Mouse (Mus musculus) lung, embryonic 14.5 days (tissue): ENCODE data around the gene Emid1. TPM values are rescaled to one million over a fixed set of nuclear protein-coding genes. Genes with fewer than 3 reads are reported as not detected.

Experiments
- ATAC-seq: fragments of 200-750 bp; cut with Nextera tagmentation; 2 replicates; pipeline ENCODE4 v1.8.0; 2017; ENCODE audit warnings: mild to moderate bottlenecking, moderate TSS enrichment, moderate library complexity; ENCODE audit not compliant: insufficient read depth
- DNase-seq: peaks from one replicate; pipeline ENCODE4 v3.0.0-alpha.2; 2015
- H3K27ac ChIP-seq: fragments of 300-500 bp; sonication (generic); 2 replicates; pipeline ENCODE4 v1.5.1; 2014; ENCODE audit warnings: low read depth, mild to moderate bottlenecking, moderate library complexity
- H3K27me3 ChIP-seq: fragments of 300-500 bp; sonication (generic); 2 replicates; pipeline ENCODE4 v1.6.1; 2014; ENCODE audit warnings: low read length, control low read depth; ENCODE audit not compliant: insufficient read depth
- H3K36me3 ChIP-seq: fragments of 300-500 bp; sonication (generic); 2 replicates; pipeline ENCODE4 v1.6.1; 2014; ENCODE audit warnings: control low read depth; ENCODE audit not compliant: insufficient read depth
- H3K4me1 ChIP-seq: fragments of 300-500 bp; sonication (generic); 2 replicates; pipeline ENCODE4 v1.6.1; 2014; ENCODE audit warnings: antibody characterized with exemption, control low read depth; ENCODE audit not compliant: insufficient read depth
- H3K4me2 ChIP-seq: fragments of 300-500 bp; sonication (generic); 2 replicates; pipeline ENCODE4 v1.6.1; 2014; ENCODE audit warnings: mild to moderate bottlenecking
- H3K4me3 ChIP-seq: fragments of 300-500 bp; sonication (generic); 2 replicates; pipeline ENCODE4 v1.5.1; 2014; ENCODE audit warnings: low read depth, low read length
- H3K9ac ChIP-seq: fragments of 300-500 bp; sonication (generic); 2 replicates; pipeline ENCODE4 v1.6.1; 2014
- H3K9me3 ChIP-seq: fragments of 300-500 bp; sonication (generic); 2 replicates; pipeline ENCODE4 v1.6.1; 2016; ENCODE audit warnings: low read depth, low read length, control low read depth
- CTCF ChIP-seq: IDR thresholded peaks from 2 replicates; pipeline ENCODE4 v1.5.1; 2016; ENCODE audit warnings: antibody characterized with exemption, low read depth
- WGBS: fragments of 180-500 bp; shearing (Covaris S2); extraction: QIAGEN DNeasy Blood & Tissue Kit; methylation state at CpG from one replicate; pipeline ENCODE4 v1.1.7; 2014; 5-methylcytosine and 5-hydroxymethylcytosine counted together
- polyA plus RNA-seq: library from polyadenylated mRNA; unstranded; fragments of >200 nt; fragmentation: Nextera tagmentation; extraction: Ambion mirVana; gene quantifications from 2 replicates; pipeline ENCODE4 v1.2.1, GENCODE M21; 2014

Emid1 gene
- 50.7 and 52.1 TPM in 2 replicates for polyA plus RNA-seq

DNA sequence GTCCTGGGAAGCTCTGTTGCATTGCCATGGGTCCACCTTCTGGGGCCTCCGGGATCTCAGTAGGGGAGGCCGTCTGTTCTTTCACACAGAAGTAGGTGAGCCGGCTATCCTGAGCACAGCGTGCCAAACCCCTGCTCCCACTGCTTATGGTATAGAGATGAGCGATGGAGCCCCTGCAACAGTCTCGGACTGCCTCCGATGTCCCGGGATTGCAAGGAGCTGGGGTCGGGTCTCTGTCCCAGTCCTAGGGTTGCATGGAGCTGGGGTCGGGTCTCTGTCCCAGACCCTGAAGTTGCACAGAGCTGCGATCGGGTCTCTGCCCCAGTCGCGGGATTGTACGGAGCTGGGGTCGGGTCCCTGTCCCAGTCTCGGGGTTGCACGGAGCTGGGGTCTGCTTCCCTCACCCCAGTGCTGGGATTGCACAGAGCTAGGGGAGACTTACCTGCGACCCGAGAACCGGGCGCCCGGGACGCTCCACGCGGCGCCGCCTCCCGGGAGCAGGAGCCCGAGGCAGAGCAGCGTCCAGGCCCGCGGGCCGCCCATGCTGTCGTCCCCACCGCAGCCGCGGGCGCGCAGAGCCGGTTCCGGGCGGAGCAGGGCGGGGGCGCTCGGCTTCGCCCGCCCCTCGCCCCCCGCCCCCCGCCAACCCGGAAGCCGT lies at the start of gene Emid1:
Gene Emid1, minus strand, starts transcription at position 578 of the 658 bp plus-strand sequence.
- peak within 1 kb of the TSS; percentile 82 for H3K9ac ChIP-seq
- peak within 1 kb of the TSS; percentile 52; the same call in 1 of the 2 replicates for H3K27ac ChIP-seq
- H3K4me3 ChIP-seq = peak within 1 kb of the TSS; percentile 64
- DNase-seq = peak; percentile 70
- no peaks in the 10 kb centered on the region for H3K9me3 ChIP-seq
- peak; percentile 28; the same call in 1 of the 2 replicates for ATAC-seq
- H3K4me1 ChIP-seq = peaks cover 22% of the 10 kb centered on the region
- under 1% methylated on average over 52 of the region's 53 CpGs for WGBS
- no peak for TF ChIP-seq CTCF
- no peaks in the 10 kb centered on the region for H3K27me3 ChIP-seq
- no peaks in the 10 kb centered on the region for H3K36me3 ChIP-seq
- H3K4me2 ChIP-seq = peak within 1 kb of the TSS; percentile 93

DNA sequence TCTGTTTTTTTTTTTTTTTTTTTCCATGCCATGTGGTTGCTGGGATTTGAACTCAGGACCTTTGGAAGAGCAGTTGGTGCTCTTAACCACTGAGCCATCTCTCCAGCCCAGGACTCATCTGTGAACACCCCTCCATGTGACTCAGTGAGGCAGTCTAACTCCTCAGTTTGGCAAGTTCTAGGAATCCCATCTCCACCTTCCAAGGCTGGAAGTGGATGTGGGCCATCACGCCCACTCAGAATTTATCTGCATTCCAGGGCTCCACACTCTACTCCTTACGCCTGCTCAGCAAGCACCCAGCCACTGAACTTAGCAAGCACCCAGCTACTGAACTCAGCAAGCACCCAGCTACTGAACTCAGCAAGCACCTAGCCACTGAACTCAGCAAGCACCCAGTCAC lies 47.8 kb upstream of the Emid1 start:
- no peak for ATAC-seq
- no peaks in the 10 kb centered on the region for H3K4me1 ChIP-seq
- TF ChIP-seq CTCF = no peak
- no peak overlapping the region for H3K4me2 ChIP-seq
- 80% methylated on average over 2 of the region's 2 CpGs for WGBS
- no peak for DNase-seq
- no peak overlapping the region for H3K4me3 ChIP-seq
- no peak overlapping the region for H3K27ac ChIP-seq
- H3K9ac ChIP-seq = no peak overlapping the region
- H3K36me3 ChIP-seq = peaks cover 11% of the 10 kb centered on the region; the same call in 1 of the 2 replicates
- H3K27me3 ChIP-seq = no peaks in the 10 kb centered on the region
- H3K9me3 ChIP-seq = no peaks in the 10 kb centered on the region

DNA sequence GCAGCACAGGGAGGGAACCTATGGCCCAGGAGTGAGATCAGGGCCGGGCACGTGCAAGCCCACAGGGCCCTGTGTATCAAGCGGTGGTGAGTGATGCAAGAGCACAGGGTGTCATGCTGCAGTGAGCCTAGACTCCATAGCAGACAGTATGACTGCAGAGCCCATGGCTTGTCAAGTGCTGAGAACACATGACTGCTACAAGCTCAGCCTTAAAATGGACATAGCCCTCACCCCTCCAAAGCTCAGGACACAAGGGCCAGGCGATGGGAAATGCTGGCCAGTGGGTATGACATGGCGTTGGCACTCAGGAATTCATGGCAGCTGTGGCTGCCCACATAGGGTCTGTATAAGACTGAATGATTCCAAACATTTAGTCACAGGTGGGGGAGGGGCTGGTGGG lies 45.0 kb upstream of the Emid1 start:
- H3K4me2 ChIP-seq = no peak overlapping the region
- H3K4me3 ChIP-seq = no peak overlapping the region
- no peak overlapping the region for H3K9ac ChIP-seq
- H3K27me3 ChIP-seq = no peaks in the 10 kb centered on the region
- peaks cover 2% of the 10 kb centered on the region for H3K4me1 ChIP-seq
- TF ChIP-seq CTCF = no peak
- no peak for ATAC-seq
- 81% methylated on average over 5 of the region's 5 CpGs for WGBS
- no peak for DNase-seq
- H3K9me3 ChIP-seq = no peaks in the 10 kb centered on the region
- H3K36me3 ChIP-seq = peaks cover 5% of the 10 kb centered on the region; the same call in 1 of the 2 replicates
- no peak overlapping the region for H3K27ac ChIP-seq

DNA sequence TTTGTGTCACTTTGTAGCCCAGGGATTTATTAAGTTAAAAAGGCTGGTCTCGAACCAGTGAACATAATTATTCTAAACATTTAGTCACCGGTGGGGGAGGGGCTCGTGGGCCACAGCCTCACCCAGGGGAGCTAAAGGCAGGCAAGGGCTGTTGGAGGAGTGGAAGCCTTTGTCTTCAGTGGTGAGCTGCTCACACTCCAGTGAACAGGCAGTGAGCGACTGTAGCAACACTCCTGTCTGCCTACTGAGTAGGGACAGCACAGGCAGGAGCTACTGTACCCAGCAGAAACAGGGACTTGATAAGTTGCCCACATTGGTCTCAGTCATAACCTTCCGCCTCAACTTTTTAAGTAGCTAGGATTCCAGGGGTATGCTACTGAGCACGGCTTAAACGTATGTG lies 44.5 kb upstream of the Emid1 start:
- DNase-seq = no peak
- H3K27ac ChIP-seq = no peak overlapping the region
- no peak for ATAC-seq
- no peaks in the 10 kb centered on the region for H3K9me3 ChIP-seq
- 66% methylated on average over 7 of the region's 7 CpGs for WGBS
- no peak overlapping the region for H3K9ac ChIP-seq
- peaks cover 3% of the 10 kb centered on the region; the same call in 1 of the 2 replicates for H3K36me3 ChIP-seq
- no peak overlapping the region for H3K4me3 ChIP-seq
- peaks cover 6% of the 10 kb centered on the region for H3K4me1 ChIP-seq
- TF ChIP-seq CTCF = no peak
- no peak overlapping the region for H3K4me2 ChIP-seq
- H3K27me3 ChIP-seq = no peaks in the 10 kb centered on the region

DNA sequence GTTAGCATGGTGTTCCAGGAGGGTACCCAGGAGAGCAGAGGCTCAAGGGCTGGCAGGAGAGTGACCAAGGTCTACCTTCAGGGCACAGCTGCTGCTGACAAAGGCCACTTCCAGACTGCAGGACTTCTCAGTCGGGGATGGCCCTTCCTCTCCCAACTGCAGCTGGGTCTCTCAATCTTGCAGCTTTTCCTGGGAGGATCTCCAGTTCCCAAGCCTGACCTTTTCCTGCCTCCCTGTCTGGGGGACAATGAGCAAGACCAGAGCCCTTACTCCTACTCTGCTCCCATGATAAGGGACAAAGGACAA lies 41.5 kb upstream of the Emid1 start:
- DNase-seq (no peak), ATAC-seq (no peak)
- Histone ChIP-seq H3K4me2 (no peak overlapping the region), H3K27ac (no peak overlapping the region), H3K9me3 (no peaks in the 10 kb centered on the region), H3K4me1 (peaks cover 6% of the 10 kb centered on the region), H3K27me3 (no peaks in the 10 kb centered on the region), H3K4me3 (no peak overlapping the region), H3K9ac (no peak overlapping the region), H3K36me3 (peaks cover 3% of the 10 kb centered on the region; the same call in 1 of the 2 replicates)
- WGBS = 73% methylated on average over 1 of the region's 1 CpGs
- no peak for TF ChIP-seq CTCF

DNA sequence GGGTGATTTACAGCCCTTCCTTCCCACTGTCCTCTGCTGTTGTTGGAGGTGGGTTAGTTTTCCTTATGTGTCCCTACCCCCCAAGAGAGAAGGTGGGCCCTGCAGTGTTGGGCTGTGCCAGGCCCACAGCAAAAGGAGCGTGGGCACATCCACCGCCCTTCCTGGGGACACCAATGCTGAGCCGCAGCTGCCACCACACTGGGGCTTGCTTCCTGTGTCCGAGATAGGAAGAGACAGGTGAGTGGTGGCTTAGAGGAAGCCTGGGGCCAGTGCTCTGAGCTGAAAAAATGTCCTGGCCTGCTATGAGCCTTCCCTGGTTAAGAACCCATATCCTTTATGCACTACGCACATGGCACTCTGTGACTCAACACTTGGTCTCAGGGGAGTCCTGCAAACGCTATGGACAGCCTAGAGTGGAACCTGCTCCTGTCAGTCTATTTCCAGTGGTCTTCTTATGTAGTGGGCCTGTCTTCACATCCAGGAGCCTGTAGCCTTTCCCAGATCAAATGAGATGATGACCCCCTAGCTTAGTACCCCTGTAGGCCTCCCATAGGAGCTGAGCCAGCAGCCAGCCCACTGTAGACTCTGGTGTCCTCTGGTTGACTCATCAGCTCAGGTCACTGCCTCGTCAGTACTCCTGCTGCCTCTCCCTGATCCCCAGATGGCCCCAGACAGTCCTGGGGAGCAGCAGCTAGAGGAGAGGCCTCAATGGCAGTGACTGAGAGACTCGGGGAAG lies 41.0 kb upstream of the Emid1 start:
- H3K9me3 ChIP-seq = no peaks in the 10 kb centered on the region
- no peak overlapping the region for H3K9ac ChIP-seq
- H3K4me3 ChIP-seq = no peak overlapping the region
- 79% methylated on average over 8 of the region's 8 CpGs for WGBS
- no peak for ATAC-seq
- H3K4me1 ChIP-seq = peaks cover 6% of the 10 kb centered on the region
- no peak for TF ChIP-seq CTCF
- no peaks in the 10 kb centered on the region for H3K27me3 ChIP-seq
- H3K36me3 ChIP-seq = peaks cover 3% of the 10 kb centered on the region; the same call in 1 of the 2 replicates
- peak overlapping the region; percentile 6; the same call in 1 of the 2 replicates for H3K27ac ChIP-seq
- no peak overlapping the region for H3K4me2 ChIP-seq
- no peak for DNase-seq

DNA sequence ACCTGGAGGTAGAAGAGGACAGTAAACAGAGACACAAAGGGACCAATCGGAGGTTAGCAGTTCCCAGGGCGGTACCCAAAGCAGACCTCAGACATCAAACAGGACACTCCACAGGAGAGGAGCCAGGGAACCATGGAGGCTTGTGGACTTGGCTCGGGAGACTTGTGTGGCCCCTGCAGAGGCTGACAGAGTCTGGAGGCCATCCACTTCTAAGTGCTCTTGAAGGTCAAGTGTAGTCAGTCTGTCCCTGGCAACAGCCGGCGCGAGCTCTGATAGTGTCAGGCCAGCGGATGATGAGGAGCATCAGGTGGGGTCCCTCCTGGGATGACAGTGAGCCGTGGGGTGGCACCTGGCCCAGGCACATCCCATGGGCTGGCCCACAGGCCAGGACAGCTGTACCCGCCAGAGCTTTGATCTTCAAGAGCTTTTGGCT lies 40.0 kb upstream of the Emid1 start:
- H3K4me2 ChIP-seq = no peak overlapping the region
- H3K36me3 ChIP-seq = peaks cover 3% of the 10 kb centered on the region; the same call in 1 of the 2 replicates
- peaks cover 6% of the 10 kb centered on the region for H3K4me1 ChIP-seq
- H3K27ac ChIP-seq = peak overlapping the region; percentile 46
- 33% methylated on average over 9 of the region's 9 CpGs for whole genome bisulfite sequencing
- H3K4me3 ChIP-seq = no peak overlapping the region
- H3K27me3 ChIP-seq = no peaks in the 10 kb centered on the region
- DNase-seq (peak; percentile 6), ATAC-seq (peak; percentile 30; the same call in 1 of the 2 replicates)
- H3K9me3 ChIP-seq = no peaks in the 10 kb centered on the region
- H3K9ac ChIP-seq = no peak overlapping the region
- no peak for TF ChIP-seq CTCF
